Mouse (Mus musculus): ENCODE measurements around the gene Ppp1r14b. TPM values are rescaled to one million over a fixed set of nuclear protein-coding genes. Genes with fewer than 3 reads are reported as not detected.
"Not testable (repeated sequence)": the region's sequence is repeated elsewhere in the genome, so short reads cannot be mapped to it uniquely, and the experiment has no call there.

Ppp1r14b gene
- polyA plus RNA-seq, 1 experiment from 2014 or later = 194 TPM

- no peaks in the 10 kb centered on the region for H3K9me3 ChIP-seq (replicated peaks; ENCODE audit: control insufficient read depth, low read length)
- H3K4me3 ChIP-seq (ENCODE audit: low read depth, low read length) = peak overlapping the region; percentile 78
- ATAC-seq (no peak), DNase-seq (ENCODE audit: low spot score) (no peak)
- H3K27ac ChIP-seq (ENCODE audit: low read depth, low read length) = no peak overlapping the region
- peak overlapping the region; percentile 89; the same call in 1 of the 2 replicates for H3K9ac ChIP-seq (ENCODE audit: low read length)
- no peaks in the 10 kb centered on the region for H3K27me3 ChIP-seq (replicated peaks; ENCODE audit: control insufficient read depth, insufficient read depth, low read length)
- 83% methylated on average over 10 of the region's 10 CpGs for WGBS
- peaks cover 16% of the 10 kb centered on the region for H3K4me1 ChIP-seq (ENCODE audit: control insufficient read depth, insufficient read depth, low read length)
- peak overlapping the region; percentile 86 for H3K4me2 ChIP-seq (ENCODE audit: low read length)
- peaks cover 20% of the 10 kb centered on the region for H3K36me3 ChIP-seq (ENCODE audit: control insufficient read depth, insufficient read depth, low read length)
These were observed 11.4 kb downstream of the Ppp1r14b start for GRCm38 (mm10) chr19:6985951-6986708.

- Histone ChIP-seq H3K9me3 (replicated peaks; ENCODE audit: control insufficient read depth, low read length) (no peaks in the 10 kb centered on the region), H3K4me2 (ENCODE audit: low read length) (peak within 1 kb of the TSS; percentile 86), H3K27me3 (replicated peaks; ENCODE audit: control insufficient read depth, insufficient read depth, low read length) (no peaks in the 10 kb centered on the region), H3K36me3 (ENCODE audit: control insufficient read depth, insufficient read depth, low read length) (peaks cover 17% of the 10 kb centered on the region), H3K27ac (ENCODE audit: low read depth, low read length) (peak within 1 kb of the TSS; percentile 75), H3K4me1 (ENCODE audit: control insufficient read depth, insufficient read depth, low read length) (peaks cover 19% of the 10 kb centered on the region), H3K9ac (ENCODE audit: low read length) (peak within 1 kb of the TSS; percentile 89), H3K4me3 (ENCODE audit: low read depth, low read length) (peak within 1 kb of the TSS; percentile 78)
- DNase-seq (ENCODE audit: low spot score) = peak; percentile 71
- peak; percentile 68 for ATAC-seq
- 2% methylated on average over 65 of the region's 85 CpGs for WGBS
These were observed 12.5 kb downstream of the Ppp1r14b start, which contains the start of gene Vegfb for GRCm38 (mm10) chr19:6987061-6987903. TSS of gene Vegfb (minus strand) at chr19:6987651.

- DNase-seq (ENCODE audit: low spot score) = no peak
- Histone ChIP-seq H3K4me2 (ENCODE audit: low read length) (peak overlapping the region; percentile 86), H3K36me3 (ENCODE audit: control insufficient read depth, insufficient read depth, low read length) (0 out of 2 replicates have a peak, but pooled peaks cover 14% of the 10 kb centered on the region), H3K4me1 (ENCODE audit: control insufficient read depth, insufficient read depth, low read length) (peaks cover 20% of the 10 kb centered on the region), H3K27me3 (replicated peaks; ENCODE audit: control insufficient read depth, insufficient read depth, low read length) (no peaks in the 10 kb centered on the region), H3K9ac (ENCODE audit: low read length) (peak overlapping the region; percentile 89), H3K4me3 (ENCODE audit: low read depth, low read length) (peak overlapping the region; percentile 78), H3K27ac (ENCODE audit: low read depth, low read length) (0 out of 2 replicates have a peak overlapping the region, but pooled peaks have one; percentile 75), H3K9me3 (replicated peaks; ENCODE audit: control insufficient read depth, low read length) (no peaks in the 10 kb centered on the region)
- WGBS = 6% methylated on average over 8 of the region's 8 CpGs
- ATAC-seq = no peak
These were observed 13.1 kb downstream of the Ppp1r14b start for GRCm38 (mm10) chr19:6987904-6988285.

GRCm38 (mm10) chr19:6989251-6989650, 14.5 kb downstream of the Ppp1r14b start:
- no peak for DNase-seq (ENCODE audit: low spot score)

GRCm38 (mm10) chr19:6990712-6991111, 15.9 kb downstream of the Ppp1r14b start:
- Histone ChIP-seq H3K27me3 (replicated peaks; ENCODE audit: control insufficient read depth, insufficient read depth, low read length) (no peaks in the 10 kb centered on the region), H3K36me3 (ENCODE audit: control insufficient read depth, insufficient read depth, low read length) (no peaks in the 10 kb centered on the region), H3K4me1 (ENCODE audit: control insufficient read depth, insufficient read depth, low read length) (peaks cover 30% of the 10 kb centered on the region), H3K9me3 (replicated peaks; ENCODE audit: control insufficient read depth, low read length) (no peaks in the 10 kb centered on the region), H3K9ac (ENCODE audit: low read length) (no peak overlapping the region), H3K4me3 (ENCODE audit: low read depth, low read length) (no peak overlapping the region), H3K4me2 (ENCODE audit: low read length) (no peak overlapping the region), H3K27ac (ENCODE audit: low read depth, low read length) (no peak overlapping the region)
- DNase-seq (ENCODE audit: low spot score) = no peak
- WGBS = 85% methylated on average over 6 of the region's 6 CpGs
- ATAC-seq = no peak

More at GRCm38 (mm10) chr19:6989251-6989650, 14.5 kb downstream of the Ppp1r14b start:
- Histone ChIP-seq H3K4me1 (ENCODE audit: control insufficient read depth, insufficient read depth, low read length) (peaks cover 24% of the 10 kb centered on the region), H3K9me3 (replicated peaks; ENCODE audit: control insufficient read depth, low read length) (no peaks in the 10 kb centered on the region), H3K27me3 (replicated peaks; ENCODE audit: control insufficient read depth, insufficient read depth, low read length) (no peaks in the 10 kb centered on the region), H3K9ac (ENCODE audit: low read length) (no peak overlapping the region), H3K4me2 (ENCODE audit: low read length) (no peak overlapping the region), H3K4me3 (ENCODE audit: low read depth, low read length) (no peak overlapping the region), H3K36me3 (ENCODE audit: control insufficient read depth, insufficient read depth, low read length) (0 out of 2 replicates have a peak, but pooled peaks cover 9% of the 10 kb centered on the region), H3K27ac (ENCODE audit: low read depth, low read length) (no peak overlapping the region)
- WGBS = 88% methylated on average over 8 of the region's 8 CpGs
- no peak for ATAC-seq

GRCm38 (mm10) chr19:6991166-6991565, 16.4 kb downstream of the Ppp1r14b start:
- H3K27ac ChIP-seq (ENCODE audit: low read depth, low read length); ATAC-seq; H3K9ac ChIP-seq (ENCODE audit: low read length); H3K9me3 ChIP-seq (replicated peaks; ENCODE audit: control insufficient read depth, low read length); H3K36me3 ChIP-seq (ENCODE audit: control insufficient read depth, insufficient read depth, low read length); H3K4me3 ChIP-seq (ENCODE audit: low read depth, low read length); DNase-seq (ENCODE audit: low spot score); H3K27me3 ChIP-seq (replicated peaks; ENCODE audit: control insufficient read depth, insufficient read depth, low read length): not testable (repeated sequence)
- peaks cover 27% of the 10 kb centered on the region for H3K4me1 ChIP-seq (ENCODE audit: control insufficient read depth, insufficient read depth, low read length)
- 91% methylated on average over 6 of the region's 6 CpGs for WGBS
- H3K4me2 ChIP-seq (ENCODE audit: low read length) = peak overlapping the region; percentile 66; the same call in 1 of the 2 replicates

- H3K4me1 ChIP-seq (ENCODE audit: control insufficient read depth, insufficient read depth, low read length) = peaks cover 29% of the 10 kb centered on the region
- no peaks in the 10 kb centered on the region for H3K36me3 ChIP-seq (ENCODE audit: control insufficient read depth, insufficient read depth, low read length)
- peak within 1 kb of the TSS; percentile 75 for H3K9ac ChIP-seq (ENCODE audit: low read length)
- 3% methylated on average over 37 of the region's 37 CpGs for WGBS
- H3K27me3 ChIP-seq (replicated peaks; ENCODE audit: control insufficient read depth, insufficient read depth, low read length) = no peaks in the 10 kb centered on the region
- DNase-seq (ENCODE audit: low spot score) (peak; percentile 99), ATAC-seq (peak; percentile 96)
- H3K27ac ChIP-seq (ENCODE audit: low read depth, low read length) = peak within 1 kb of the TSS; percentile 16; the same call in 1 of the 2 replicates
- H3K9me3 ChIP-seq (replicated peaks; ENCODE audit: control insufficient read depth, low read length) = no peaks in the 10 kb centered on the region
- H3K4me2 ChIP-seq (ENCODE audit: low read length) = peak within 1 kb of the TSS; percentile 66
- peak within 1 kb of the TSS; percentile 45 for H3K4me3 ChIP-seq (ENCODE audit: low read depth, low read length)
These were observed 17.5 kb downstream of the Ppp1r14b start, which contains the start of gene Dnajc4 for GRCm38 (mm10) chr19:6992011-6992858. TSS of gene Dnajc4 (minus strand) at chr19:6992572.

All from forebrain, embryonic 14.5 days (tissue).